Mouse (Mus musculus) liver, adult (tissue): ENCODE measurements around the gene Sec16b.
A peak's percentile ranks its signal among the peaks of the same experiment; 100 is the strongest.

Experiments used
- GATA4 ChIP-seq: IDR thresholded peaks from 2 replicates; pipeline ENCODE4 v1.6.1; 2014; ENCODE audit warnings: mild to moderate bottlenecking, low read length; ENCODE audit not compliant: insufficient replicate concordance

The Sec16b gene

DNA sequence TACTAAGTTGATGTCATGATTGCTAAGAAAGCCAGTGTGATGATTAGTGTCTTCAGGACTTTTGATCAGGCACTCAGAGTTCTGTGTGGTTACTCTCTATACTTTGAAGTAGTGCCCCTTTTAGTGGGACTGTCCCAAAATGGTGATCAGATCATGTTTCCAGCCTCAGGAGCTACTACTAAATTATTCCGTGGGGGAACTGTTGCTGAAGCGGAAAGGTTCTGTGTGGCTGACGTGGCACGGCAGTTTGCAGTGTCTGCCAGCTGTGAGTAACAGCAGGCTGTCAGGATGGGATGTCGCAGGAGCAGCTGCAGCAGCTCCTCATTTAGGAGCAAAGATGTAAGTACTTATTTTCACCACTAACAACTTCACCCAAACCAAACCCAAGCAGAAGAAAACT is at the start of gene Sec16b:
Gene Sec16b, plus strand, starts transcription at position 207 of the 400 bp plus-strand sequence.
- no peak for TF ChIP-seq GATA4

DNA sequence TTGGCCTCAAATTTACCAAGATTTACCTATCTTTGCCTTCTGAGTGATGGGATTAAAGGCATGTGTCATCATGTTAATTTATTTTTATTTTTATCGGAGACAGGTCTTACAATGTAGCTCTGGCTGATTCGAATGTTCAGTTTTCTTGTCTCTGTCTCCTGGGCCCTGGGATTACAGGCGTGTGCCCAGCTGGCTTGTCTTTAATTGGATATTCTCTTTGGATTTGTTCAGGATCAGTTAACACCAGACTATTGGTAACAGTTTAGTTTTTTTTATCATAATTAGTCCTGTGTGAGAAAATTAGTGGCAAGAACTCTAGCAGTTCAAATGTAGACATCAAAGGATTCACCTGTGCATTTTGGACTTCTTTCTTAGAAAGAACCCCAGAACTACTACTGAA is 48.7 kb upstream of the Sec16b start:
- no peak for TF ChIP-seq GATA4

DNA sequence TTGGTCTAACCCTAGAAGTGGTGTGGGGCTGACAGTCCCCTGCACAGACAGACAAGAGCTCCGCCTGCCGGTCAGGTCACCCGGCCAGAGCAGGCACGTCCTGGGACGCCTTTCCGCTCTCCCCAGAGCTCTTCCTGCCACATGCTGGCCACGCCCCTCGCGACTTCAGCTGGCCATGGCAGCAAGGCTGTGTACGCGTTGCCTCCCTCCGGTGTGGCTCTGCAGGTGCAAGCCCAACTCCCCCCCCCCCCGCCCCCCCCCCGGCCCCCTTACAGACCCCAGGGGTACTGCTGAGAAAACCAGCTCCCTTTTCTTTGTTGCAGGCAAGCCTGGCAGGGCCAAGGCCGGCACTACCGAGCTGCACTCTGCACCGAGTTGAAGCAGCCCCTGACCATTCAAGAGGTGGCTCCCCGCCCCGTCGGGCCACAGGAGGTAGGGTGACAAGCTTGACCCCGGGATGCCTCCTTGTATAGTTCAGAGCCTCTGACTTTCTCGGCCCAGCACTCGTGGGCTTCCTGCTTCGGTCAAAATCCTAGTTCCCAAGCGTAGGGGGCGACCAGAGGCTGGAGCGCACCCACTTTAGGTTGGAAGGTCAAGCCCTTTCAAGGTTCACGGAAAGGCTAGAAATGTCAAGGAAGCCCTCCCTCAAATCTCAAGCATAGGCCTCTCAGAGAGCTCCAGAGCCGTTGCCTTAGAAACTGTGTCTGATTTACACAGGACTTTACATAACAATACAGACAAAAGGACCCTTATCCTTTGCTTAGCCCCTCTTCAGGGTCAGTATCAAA is 47.9 kb upstream of the Sec16b start, which contains the start of gene Cryzl2:
Gene Cryzl2, plus strand, starts transcription at position 157 of the 788 bp plus-strand sequence.
- TF ChIP-seq GATA4 = peak; percentile 8; the same call in 1 of the 2 replicates

GRCm38 (mm10) chr1:157459904-157460303 is 46.6 kb upstream of the Sec16b start:
- no peak for TF ChIP-seq GATA4

GRCm38 (mm10) chr1:157461276-157461675 is 45.3 kb upstream of the Sec16b start:
- TF ChIP-seq GATA4 = no peak

DNA sequence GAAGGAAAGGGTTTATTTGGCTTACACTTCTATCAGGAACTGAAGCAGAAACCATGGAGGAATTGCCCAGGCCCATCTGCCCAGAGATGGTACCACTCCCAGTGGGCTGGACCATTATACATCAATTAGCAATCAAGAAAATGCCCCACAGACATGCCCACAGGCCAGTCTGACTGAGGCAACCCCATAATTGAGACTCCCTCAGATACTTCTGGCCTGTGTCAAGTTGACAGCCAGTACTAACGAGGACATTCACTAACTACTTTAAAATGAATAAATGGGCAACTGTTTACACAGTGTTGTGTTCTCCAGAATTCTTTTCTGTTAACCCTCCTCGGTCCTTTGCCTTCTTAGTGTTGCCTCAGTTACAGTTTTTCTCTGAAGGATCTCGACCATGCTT is 44.2 kb upstream of the Sec16b start:
- no peak for TF ChIP-seq GATA4

DNA sequence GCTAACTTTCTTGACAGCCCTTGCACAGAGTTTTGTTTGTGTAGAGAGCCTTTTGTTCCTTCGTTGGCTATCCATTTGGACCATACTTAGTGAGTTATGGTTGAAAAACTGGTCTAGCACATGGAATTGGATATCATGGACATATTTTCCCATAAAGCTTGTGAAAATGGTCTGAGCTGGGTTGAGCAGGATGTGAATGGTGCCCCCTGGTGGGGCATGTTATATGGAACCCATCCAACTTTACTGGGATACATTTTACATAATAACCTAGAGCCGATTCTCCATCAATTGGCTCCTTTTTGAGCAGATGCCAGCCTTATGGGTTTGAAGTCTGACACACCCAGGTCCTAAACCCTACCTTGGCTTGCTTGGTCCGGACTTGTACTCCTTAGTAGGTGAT is 41.3 kb upstream of the Sec16b start:
- no peak for TF ChIP-seq GATA4

GRCm38 (mm10) chr1:157467866-157468265 is 38.7 kb upstream of the Sec16b start:
- TF ChIP-seq GATA4 = no peak

DNA sequence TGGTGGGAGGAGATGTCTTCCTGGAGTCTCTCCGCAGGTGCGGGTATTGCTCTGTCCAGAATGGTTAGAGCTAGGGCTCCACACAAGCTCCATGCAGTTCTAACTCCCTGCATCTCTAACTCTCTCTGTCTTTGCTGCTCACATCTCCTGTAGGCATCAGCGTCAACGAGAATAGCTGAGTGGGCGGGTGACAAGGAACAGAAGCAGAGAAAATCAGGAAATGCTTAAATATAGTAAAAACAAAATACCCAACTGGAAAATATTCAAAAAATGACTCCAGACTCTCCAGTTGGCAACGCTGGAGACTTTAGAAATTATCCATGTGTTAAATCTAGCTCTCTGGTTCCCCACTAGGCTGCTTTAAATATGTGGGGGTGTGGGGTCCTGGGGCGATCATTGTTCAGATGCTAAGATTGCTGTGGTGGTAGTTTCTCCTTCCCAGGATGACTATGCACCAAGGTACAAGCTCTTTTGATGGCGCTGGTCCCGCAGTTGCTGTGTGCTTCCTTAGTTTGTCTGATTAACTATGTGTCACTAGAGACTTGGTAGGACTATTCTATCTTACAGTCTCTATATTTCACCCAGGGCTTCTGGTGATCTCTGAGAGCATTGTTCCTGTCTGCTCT is 35.7 kb upstream of the Sec16b start:
- TF ChIP-seq GATA4 = no peak

DNA sequence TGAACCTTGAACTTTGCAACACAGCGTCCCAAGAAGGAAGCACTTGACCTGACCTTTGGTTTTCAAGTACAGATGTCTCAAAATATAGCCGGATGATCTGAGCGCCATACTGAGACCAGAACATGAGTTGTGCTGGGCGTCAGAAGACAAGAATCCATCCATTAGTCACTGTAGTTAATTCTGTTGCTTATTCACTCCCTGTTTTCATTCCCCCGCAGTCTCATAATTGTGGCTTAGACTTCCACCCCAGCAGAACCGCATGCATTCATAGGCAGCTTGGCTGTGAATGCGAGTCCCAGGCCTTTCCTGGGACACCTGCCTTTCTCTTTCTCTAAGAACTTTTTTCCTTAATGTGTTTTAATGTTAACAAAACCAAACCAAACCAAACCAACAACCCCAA is 33.8 kb upstream of the Sec16b start:
- no peak for TF ChIP-seq GATA4

- no peak for TF ChIP-seq GATA4
Observed at GRCm38 (mm10) chr1:157474865-157475264, 31.7 kb upstream of the Sec16b start.

DNA sequence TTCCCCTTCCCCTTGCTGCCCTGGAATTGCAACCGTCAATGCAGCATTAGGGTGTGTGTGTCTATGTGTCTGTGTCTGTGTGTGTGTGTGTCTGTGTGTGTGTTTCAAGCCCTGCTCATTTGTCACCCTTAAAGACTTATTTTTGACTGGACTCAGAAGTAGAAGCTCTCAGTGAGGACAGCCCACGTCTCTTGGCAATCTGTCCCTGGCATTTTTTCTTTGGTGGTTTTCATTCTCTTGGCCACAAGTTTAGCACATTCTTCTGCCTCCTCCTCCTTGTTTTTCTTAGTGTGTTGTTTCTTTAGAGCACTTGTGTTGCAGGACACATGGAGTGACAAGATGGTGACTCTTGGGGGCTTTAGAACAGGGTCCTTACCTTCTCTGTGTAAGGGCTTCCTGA is 30.3 kb upstream of the Sec16b start:
- TF ChIP-seq GATA4 = no peak

DNA sequence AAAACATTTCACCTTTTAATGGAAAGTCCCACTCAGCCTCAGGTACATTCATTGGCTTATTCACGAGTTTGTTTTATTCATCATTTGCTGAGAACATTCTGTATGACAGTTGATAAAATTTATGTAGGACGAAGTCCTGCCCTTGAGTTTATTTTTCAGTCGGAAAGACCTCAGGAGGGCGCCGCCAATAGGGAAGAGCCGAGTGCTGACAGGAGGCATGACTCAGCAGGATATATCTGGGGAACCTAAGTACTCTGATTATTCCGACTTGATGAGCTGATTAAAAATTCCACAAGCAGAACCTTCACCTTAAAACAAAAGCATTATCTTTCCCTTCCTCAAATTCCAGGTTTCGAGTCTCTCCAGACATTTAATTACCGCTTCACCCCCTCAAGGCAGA is 26.4 kb upstream of the Sec16b start:
- TF ChIP-seq GATA4 = no peak

- no peak for TF ChIP-seq GATA4
Observed at GRCm38 (mm10) chr1:157480901-157481300, 25.6 kb upstream of the Sec16b start.

GRCm38 (mm10) chr1:157481666-157482065 is 24.9 kb upstream of the Sec16b start:
- no peak for TF ChIP-seq GATA4

DNA sequence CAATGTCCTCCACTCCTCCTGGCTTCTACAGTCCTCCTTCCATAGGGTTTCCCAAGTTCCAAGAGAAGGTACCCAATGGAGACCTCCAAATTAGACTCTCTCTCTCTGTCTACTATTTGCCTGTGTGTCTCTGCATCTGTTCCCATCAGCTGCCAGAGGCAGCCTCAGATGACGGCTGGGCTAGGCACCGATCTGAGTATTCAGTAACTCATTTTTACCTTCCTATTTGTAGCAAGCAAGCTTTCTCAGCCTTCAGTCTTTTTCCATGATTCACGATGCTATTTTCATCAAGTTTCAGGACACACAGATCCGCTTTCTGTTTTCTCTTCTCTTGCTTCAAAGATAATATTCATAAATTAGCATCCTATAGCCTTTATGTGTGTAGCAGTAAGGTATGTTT is 22.4 kb upstream of the Sec16b start:
- no peak for TF ChIP-seq GATA4
